Mouse (Mus musculus) lung, embryonic 15.5 days (tissue): ENCODE results near the gene Nudt2. TPM values are rescaled to one million over a fixed set of nuclear protein-coding genes. Genes with fewer than 3 reads are reported as not detected.
A peak's percentile ranks its signal among the peaks of the same experiment; 100 is the strongest.

Source experiments
- ATAC-seq: fragments of 200-750 bp; cut with Nextera tagmentation; 2 replicates; pipeline ENCODE4 v1.8.0; 2017; ENCODE audit warnings: moderate number of reproducible peaks, borderline replicate concordance; ENCODE audit not compliant: low FRiP score, low TSS enrichment; ENCODE audit errors: extremely low read depth
- H3K27ac ChIP-seq: fragments of 300-500 bp; sonication (generic); 2 replicates; pipeline ENCODE4 v1.5.1; 2015; ENCODE audit warnings: moderate library complexity, mild to moderate bottlenecking, inconsistent platforms
- H3K27me3 ChIP-seq: fragments of 300-500 bp; sonication (generic); 2 replicates; pipeline ENCODE4 v1.6.1; 2015; ENCODE audit warnings: inconsistent platforms
- H3K36me3 ChIP-seq: fragments of 300-500 bp; sonication (generic); 2 replicates; pipeline ENCODE4 v1.6.1; 2015; ENCODE audit warnings: inconsistent platforms
- H3K4me1 ChIP-seq: fragments of 300-500 bp; sonication (generic); 2 replicates; pipeline ENCODE4 v1.6.1; 2015; ENCODE audit warnings: inconsistent platforms
- H3K4me2 ChIP-seq: fragments of 300-500 bp; sonication (generic); 2 replicates; pipeline ENCODE4 v1.6.1; 2015; ENCODE audit warnings: inconsistent platforms, mild to moderate bottlenecking, moderate library complexity
- H3K4me3 ChIP-seq: fragments of 300-500 bp; sonication (generic); 2 replicates; pipeline ENCODE4 v1.5.1; 2015; ENCODE audit warnings: mild to moderate bottlenecking, inconsistent platforms
- H3K9ac ChIP-seq: fragments of 300-500 bp; sonication (generic); 2 replicates; pipeline ENCODE4 v1.6.1; 2015; ENCODE audit warnings: inconsistent platforms
- H3K9me3 ChIP-seq: fragments of 300-500 bp; sonication (generic); 2 replicates; pipeline ENCODE4 v1.6.1; 2016; ENCODE audit warnings: inconsistent platforms
- WGBS: fragments of 180-500 bp; shearing (Covaris S2); methylation state at CpG from one replicate; pipeline ENCODE4 v1.1.7; 2015; 5-methylcytosine and 5-hydroxymethylcytosine counted together
- polyA plus RNA-seq: library from polyadenylated mRNA; unstranded; fragments of >200 nt; fragmentation: Nextera tagmentation; extraction: Ambion mirVana; gene quantifications from 2 replicates; pipeline ENCODE4 v1.2.1, GENCODE M21; 2015

Gene Nudt2
- polyA plus RNA-seq, 1 experiment from 2014 or later = 49.0 TPM

DNA sequence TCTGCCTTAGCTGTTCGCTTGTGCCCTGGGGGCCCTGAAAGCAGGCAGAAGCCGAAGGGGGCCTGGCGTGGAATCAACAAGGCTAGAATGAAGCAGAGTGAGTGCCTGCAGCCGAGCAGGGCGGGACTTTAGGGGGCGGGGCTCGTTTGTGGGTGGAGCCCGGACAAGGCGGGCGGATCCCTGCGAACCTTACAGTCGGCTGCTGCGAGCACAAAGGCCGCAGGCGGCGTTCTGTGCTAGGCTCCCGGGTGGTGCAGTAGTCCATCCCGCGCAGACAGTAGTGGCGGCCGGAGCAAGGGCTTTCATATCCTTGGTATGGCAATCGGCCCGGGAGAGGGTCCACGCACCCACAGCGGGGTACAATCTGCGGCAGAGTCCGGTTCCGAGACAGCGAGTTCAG lies 42.0 kb downstream of the Nudt2 start:
- WGBS = under 1% methylated on average over 29 of the region's 29 CpGs
- peaks cover 6% of the 10 kb centered on the region for H3K27me3 ChIP-seq
- H3K4me3 ChIP-seq = peak overlapping the region; percentile 52
- H3K9me3 ChIP-seq = no peaks in the 10 kb centered on the region
- H3K27ac ChIP-seq = no peak overlapping the region
- H3K4me2 ChIP-seq = peak overlapping the region; percentile 87
- no peaks in the 10 kb centered on the region for H3K36me3 ChIP-seq
- H3K4me1 ChIP-seq = peaks cover 14% of the 10 kb centered on the region
- ATAC-seq = peak; percentile 66; the same call in 1 of the 2 replicates
- peak overlapping the region; percentile 43 for H3K9ac ChIP-seq

DNA sequence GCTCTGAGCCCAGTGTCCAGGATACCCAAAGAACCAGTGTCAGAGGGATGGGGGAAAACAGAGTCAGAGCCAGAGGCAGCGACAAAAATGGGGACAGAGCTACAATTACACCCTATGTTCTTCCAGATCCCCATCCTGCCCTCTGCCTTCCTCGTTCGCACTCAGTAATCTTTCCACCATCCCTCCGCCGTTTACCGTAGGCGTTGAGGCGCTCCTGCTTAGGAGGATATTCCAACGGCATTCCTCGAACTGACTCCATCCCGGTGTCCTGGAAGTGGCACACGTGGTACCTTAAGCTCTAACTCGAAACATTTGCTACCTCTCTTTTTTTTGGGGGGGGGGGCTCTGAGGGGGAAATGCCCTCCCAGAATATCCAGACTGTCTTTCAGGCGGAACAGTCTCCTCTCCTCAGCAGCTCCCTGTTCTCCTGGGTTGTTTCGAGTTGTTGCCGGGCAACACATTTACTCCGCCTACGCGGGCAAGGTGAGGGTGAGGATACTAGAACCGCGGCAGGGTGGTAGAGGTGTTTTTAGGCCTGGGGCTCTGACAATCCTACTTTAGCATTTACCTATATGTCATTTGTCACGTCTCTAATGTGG lies 42.5 kb downstream of the Nudt2 start:
- H3K4me2 ChIP-seq = peak overlapping the region; percentile 87
- peaks cover 6% of the 10 kb centered on the region for H3K27me3 ChIP-seq
- ATAC-seq = no peak
- WGBS = 4% methylated on average over 22 of the region's 22 CpGs
- H3K27ac ChIP-seq = no peak overlapping the region
- no peaks in the 10 kb centered on the region for H3K36me3 ChIP-seq
- peaks cover 14% of the 10 kb centered on the region for H3K4me1 ChIP-seq
- no peaks in the 10 kb centered on the region for H3K9me3 ChIP-seq
- peak overlapping the region; percentile 43 for H3K9ac ChIP-seq
- H3K4me3 ChIP-seq = peak overlapping the region; percentile 52

DNA sequence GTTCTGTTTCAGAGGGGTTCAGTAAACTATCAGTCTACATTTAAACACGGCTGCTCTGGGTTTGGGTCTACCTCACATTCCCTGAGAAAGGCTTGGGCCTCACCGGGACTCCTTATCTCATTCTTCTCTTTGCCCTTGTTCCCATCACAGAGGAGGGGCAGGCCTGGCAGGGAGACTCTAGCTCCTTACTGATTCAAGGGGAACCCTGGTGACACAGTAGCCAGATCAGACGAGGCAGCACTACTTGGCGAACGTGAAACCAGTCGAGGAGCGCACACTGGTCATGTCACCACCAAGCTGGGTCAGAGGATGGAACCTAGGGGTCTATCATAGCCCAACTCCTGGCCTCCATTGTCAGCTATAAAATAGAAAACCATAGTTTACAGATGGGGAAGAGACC lies 43.0 kb downstream of the Nudt2 start:
- H3K27me3 ChIP-seq = peaks cover 6% of the 10 kb centered on the region
- WGBS = 53% methylated on average over 7 of the region's 7 CpGs
- H3K27ac ChIP-seq = no peak overlapping the region
- no peaks in the 10 kb centered on the region for H3K9me3 ChIP-seq
- H3K36me3 ChIP-seq = no peaks in the 10 kb centered on the region
- peaks cover 10% of the 10 kb centered on the region for H3K4me1 ChIP-seq
- no peak overlapping the region for H3K4me2 ChIP-seq
- H3K9ac ChIP-seq = no peak overlapping the region
- ATAC-seq = no peak
- H3K4me3 ChIP-seq = no peak overlapping the region

DNA sequence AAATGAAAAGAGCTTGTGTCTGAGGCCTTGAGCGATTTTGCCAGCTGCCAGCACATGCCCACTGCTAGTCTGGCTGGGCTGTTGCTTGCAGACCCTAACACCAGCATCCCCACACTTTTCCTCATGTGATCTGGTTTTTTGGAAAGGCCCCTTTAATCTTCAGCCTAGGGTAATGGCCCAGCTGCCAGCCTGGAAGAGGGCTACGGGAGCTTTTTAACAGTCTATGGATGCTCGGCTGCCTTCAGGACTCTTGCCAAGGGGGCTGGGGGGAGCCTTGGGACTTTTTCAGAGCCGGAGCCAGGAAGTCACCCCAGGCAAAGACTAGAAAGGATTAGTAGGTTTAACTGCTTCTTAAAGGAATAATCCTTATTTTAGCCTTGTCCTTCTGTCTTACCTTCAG lies 48.4 kb downstream of the Nudt2 start:
- no peaks in the 10 kb centered on the region for H3K9me3 ChIP-seq
- H3K9ac ChIP-seq = no peak overlapping the region
- H3K27me3 ChIP-seq = peaks cover 8% of the 10 kb centered on the region
- H3K4me3 ChIP-seq = no peak overlapping the region
- no peaks in the 10 kb centered on the region for H3K36me3 ChIP-seq
- no peak overlapping the region for H3K4me2 ChIP-seq
- 35% methylated on average over 4 of the region's 4 CpGs for WGBS
- H3K4me1 ChIP-seq = no peaks in the 10 kb centered on the region
- no peak overlapping the region for H3K27ac ChIP-seq
- ATAC-seq = no peak

DNA sequence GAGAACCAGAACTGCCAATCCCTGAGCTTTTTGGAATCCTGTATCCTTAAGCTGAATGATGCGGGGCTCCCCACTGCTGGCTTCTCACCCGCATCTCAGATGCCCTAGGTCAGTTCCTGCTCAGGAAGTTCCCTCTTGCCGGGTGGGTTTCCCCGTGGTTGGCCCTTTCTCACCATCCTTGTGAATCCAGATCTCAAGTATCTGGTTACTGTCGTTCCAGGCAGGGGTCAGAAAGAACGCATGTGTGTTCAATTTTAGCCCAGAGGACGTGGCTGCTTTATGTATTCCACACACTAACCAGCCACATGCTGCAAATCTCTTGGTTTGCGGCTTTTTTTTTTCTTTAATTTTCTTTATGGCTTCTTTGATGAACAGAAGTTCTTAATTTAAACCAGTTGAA lies 48.8 kb downstream of the Nudt2 start:
- Histone ChIP-seq H3K4me2 (no peak overlapping the region), H3K4me1 (no peaks in the 10 kb centered on the region), H3K9ac (no peak overlapping the region), H3K9me3 (no peaks in the 10 kb centered on the region), H3K36me3 (no peaks in the 10 kb centered on the region), H3K27ac (no peak overlapping the region), H3K4me3 (no peak overlapping the region), H3K27me3 (peaks cover 8% of the 10 kb centered on the region)
- ATAC-seq = no peak
- WGBS = 21% methylated on average over 8 of the region's 8 CpGs

DNA sequence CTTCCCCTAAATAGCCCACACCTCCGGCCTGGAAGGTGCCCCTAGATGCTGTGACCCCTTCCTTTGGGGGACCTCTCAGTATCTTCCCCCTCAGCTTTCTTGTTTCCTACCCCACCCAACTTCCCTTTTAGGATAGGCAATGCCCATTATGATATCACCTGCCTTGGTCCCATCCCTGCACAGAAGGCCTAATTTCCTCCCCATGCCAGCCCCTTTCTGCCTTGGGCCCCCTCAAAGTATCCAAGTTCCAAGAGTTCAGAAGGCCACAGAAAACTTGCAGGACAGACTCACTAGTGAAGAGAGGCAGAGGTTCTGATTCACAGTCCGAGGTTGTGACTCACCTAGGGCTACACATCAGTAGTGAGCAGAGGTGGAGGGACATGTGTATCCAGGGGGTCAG lies 52.3 kb downstream of the Nudt2 start, which contains the start of gene 1110017D15Rik:
Gene 1110017D15Rik, minus strand, starts transcription at position 101 of the 400 bp plus-strand sequence.
- WGBS = 78% methylated on average over 2 of the region's 2 CpGs
- Histone ChIP-seq H3K4me2 (no peak within 1 kb of the TSS), H3K4me3 (no peak within 1 kb of the TSS)

DNA sequence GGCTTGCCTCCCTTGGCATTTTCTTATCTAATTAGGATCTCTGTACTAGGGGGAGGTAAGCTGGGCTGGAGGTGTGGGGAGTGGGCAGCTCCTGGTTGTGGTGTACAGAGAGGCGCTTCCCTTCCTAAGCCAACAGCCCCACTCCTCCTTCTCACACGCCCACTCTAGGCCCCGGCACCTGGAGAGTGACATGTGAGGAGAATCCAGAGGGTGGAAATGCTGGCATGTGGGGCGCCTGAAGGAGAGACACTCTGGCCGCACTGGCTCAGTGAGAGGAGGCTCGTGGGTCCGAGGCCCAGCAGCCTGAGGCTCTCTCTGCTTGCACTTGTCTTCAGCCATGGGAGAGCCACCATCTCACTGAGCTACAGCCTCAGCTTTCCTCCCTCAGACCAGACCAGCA lies 53.4 kb downstream of the Nudt2 start:
- Histone ChIP-seq H3K4me3 (no peak overlapping the region), H3K4me1 (0 out of 2 replicates have a peak, but pooled peaks cover 4% of the 10 kb centered on the region), H3K36me3 (no peaks in the 10 kb centered on the region), H3K9ac (no peak overlapping the region), H3K27ac (no peak overlapping the region), H3K27me3 (0 out of 2 replicates have a peak, but pooled peaks cover 5% of the 10 kb centered on the region), H3K4me2 (no peak overlapping the region), H3K9me3 (no peaks in the 10 kb centered on the region)
- WGBS = 58% methylated on average over 7 of the region's 7 CpGs
- ATAC-seq = no peak

More for the DNA sequence above, 52.3 kb downstream of the Nudt2 start, which contains the start of gene 1110017D15Rik:
- H3K36me3 ChIP-seq = no peaks in the 10 kb centered on the region
- H3K9ac ChIP-seq = no peak within 1 kb of the TSS
- no peak within 1 kb of the TSS for H3K27ac ChIP-seq
- H3K4me1 ChIP-seq = no peaks in the 10 kb centered on the region
- H3K9me3 ChIP-seq = no peaks in the 10 kb centered on the region
- ATAC-seq = no peak
- 0 out of 2 replicates have a peak, but pooled peaks cover 5% of the 10 kb centered on the region for H3K27me3 ChIP-seq

DNA sequence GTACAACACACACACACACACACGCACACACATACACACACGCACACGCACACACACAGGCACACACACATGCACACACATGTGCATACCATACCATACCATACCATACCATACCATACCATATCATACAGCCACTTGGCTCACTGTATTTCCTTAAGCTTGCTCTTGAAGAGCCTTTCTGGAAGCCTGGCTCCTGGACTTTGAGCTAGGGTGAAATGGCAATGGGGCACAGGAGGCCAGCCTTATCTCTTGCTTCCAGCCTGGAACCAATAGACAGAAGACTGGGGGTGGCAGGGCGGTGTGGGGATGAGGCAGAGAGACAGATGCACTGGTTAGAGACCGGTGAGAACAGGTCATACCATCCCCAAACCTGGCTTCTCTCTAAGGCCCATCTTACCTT lies 54.2 kb downstream of the Nudt2 start:
- Histone ChIP-seq H3K4me1 (0 out of 2 replicates have a peak, but pooled peaks cover 4% of the 10 kb centered on the region), H3K9ac (no peak overlapping the region), H3K27me3 (no peaks in the 10 kb centered on the region), H3K27ac (no peak overlapping the region), H3K9me3 (no peaks in the 10 kb centered on the region), H3K4me2 (no peak overlapping the region), H3K36me3 (no peaks in the 10 kb centered on the region), H3K4me3 (no peak overlapping the region)
- no peak for ATAC-seq
- WGBS = 84% methylated on average over 5 of the region's 5 CpGs

DNA sequence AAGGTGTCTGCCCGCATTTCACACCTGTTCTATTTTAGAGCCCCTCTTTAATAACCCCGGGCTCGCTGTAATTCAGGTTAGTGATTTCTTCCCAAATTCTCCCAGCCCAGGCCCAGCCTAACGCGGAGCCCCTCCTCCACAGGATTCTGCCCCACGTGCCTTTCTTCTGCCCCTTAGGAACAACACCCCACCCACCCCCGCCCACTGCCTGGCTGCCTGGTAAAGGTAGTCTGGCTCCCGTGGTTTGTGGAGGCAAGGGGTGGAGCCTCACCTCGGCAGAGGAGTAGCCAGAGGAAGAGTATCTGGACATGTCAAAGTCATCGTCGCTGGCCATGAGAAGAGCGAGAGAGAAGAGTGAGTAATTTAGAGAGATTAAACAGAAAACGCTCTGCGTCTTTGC lies 55.7 kb downstream of the Nudt2 start:
- H3K4me3 ChIP-seq = no peak overlapping the region
- WGBS = 34% methylated on average over 14 of the region's 14 CpGs
- no peak overlapping the region for H3K4me2 ChIP-seq
- no peaks in the 10 kb centered on the region for H3K9me3 ChIP-seq
- no peak overlapping the region for H3K9ac ChIP-seq
- no peak overlapping the region for H3K27ac ChIP-seq
- ATAC-seq = no peak
- H3K27me3 ChIP-seq = no peaks in the 10 kb centered on the region; the same call in 1 of the 2 replicates
- H3K36me3 ChIP-seq = no peaks in the 10 kb centered on the region
- 0 out of 2 replicates have a peak, but pooled peaks cover 4% of the 10 kb centered on the region for H3K4me1 ChIP-seq

DNA sequence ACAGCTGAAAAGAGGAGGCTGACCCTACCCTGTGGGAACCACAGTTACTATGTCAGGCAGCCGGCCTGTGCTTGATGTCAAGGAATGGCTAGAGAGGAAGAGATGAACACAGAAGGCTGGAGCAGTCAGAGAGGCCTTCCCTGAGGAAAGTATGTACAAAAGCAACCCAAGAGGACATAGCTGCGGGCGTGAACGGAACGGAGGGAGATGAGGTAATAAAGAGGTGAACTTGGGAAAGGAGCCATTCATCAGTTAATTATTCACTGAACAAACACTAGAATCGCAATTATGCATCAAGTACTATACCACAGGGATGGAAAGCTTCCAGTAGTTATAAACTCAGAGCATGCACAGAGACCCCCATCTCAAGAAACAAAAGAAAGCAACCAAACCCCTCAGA lies 57.2 kb downstream of the Nudt2 start:
- H3K4me1 ChIP-seq = 0 out of 2 replicates have a peak, but pooled peaks cover 4% of the 10 kb centered on the region
- H3K9me3 ChIP-seq = no peaks in the 10 kb centered on the region
- H3K4me2 ChIP-seq = no peak overlapping the region
- no peak overlapping the region for H3K9ac ChIP-seq
- no peak overlapping the region for H3K4me3 ChIP-seq
- H3K27ac ChIP-seq = no peak overlapping the region
- H3K36me3 ChIP-seq = no peaks in the 10 kb centered on the region
- no peaks in the 10 kb centered on the region; the same call in 1 of the 2 replicates for H3K27me3 ChIP-seq
- 54% methylated on average over 6 of the region's 6 CpGs for WGBS
- ATAC-seq = no peak

DNA sequence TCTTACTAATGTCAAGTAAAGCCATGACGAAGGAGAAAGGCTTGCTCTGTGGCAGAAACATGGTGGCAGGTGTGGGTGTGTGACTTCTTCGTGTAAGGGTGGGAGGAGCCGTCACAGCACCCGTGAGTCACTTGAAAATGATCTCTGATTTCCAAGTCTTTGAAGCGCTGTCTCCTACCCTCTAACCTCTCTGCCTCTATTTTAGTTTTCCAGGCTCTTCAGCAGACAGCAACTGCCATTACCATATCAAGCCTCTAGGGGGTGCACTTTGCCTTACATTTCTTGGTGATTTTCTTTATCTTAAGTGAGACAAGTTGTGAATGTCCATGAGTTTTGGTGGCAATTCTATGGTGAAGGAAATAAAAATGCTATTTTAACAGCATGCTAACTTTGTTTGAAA lies 57.8 kb downstream of the Nudt2 start:
- Histone ChIP-seq H3K4me1 (0 out of 2 replicates have a peak, but pooled peaks cover 4% of the 10 kb centered on the region), H3K9ac (no peak overlapping the region), H3K4me2 (no peak overlapping the region), H3K4me3 (no peak overlapping the region), H3K36me3 (no peaks in the 10 kb centered on the region), H3K27ac (no peak overlapping the region), H3K27me3 (no peaks in the 10 kb centered on the region; the same call in 1 of the 2 replicates), H3K9me3 (no peaks in the 10 kb centered on the region)
- 42% methylated on average over 5 of the region's 5 CpGs for WGBS
- ATAC-seq = no peak

DNA sequence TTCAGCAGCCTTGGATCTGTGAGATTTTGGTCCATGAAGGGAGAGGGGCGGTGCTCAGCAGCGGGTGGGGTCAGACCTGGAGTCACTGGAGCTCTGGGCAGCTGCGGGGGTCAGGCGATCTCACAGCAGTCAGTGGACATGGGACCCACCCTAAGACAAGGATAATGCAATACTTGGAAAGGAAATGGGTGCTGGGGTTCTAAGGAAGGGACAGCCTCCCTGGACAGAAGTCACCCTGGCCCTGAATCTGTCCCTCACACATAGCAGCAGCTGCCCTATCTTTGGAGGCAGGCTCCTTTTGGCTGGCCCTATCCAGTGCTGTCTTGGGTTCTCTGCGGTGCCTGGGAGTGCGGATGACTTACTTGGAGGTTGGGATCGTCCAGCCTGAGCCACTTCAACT lies 58.9 kb downstream of the Nudt2 start:
- no peak overlapping the region for H3K9ac ChIP-seq
- H3K4me2 ChIP-seq = no peak overlapping the region
- H3K9me3 ChIP-seq = no peaks in the 10 kb centered on the region
- no peak overlapping the region for H3K4me3 ChIP-seq
- no peaks in the 10 kb centered on the region; the same call in 1 of the 2 replicates for H3K27me3 ChIP-seq
- H3K4me1 ChIP-seq = peaks cover 8% of the 10 kb centered on the region; the same call in 1 of the 2 replicates
- 70% methylated on average over 7 of the region's 7 CpGs for WGBS
- no peak for ATAC-seq
- no peak overlapping the region for H3K27ac ChIP-seq
- no peaks in the 10 kb centered on the region for H3K36me3 ChIP-seq
